In the genomic region with DNA sequence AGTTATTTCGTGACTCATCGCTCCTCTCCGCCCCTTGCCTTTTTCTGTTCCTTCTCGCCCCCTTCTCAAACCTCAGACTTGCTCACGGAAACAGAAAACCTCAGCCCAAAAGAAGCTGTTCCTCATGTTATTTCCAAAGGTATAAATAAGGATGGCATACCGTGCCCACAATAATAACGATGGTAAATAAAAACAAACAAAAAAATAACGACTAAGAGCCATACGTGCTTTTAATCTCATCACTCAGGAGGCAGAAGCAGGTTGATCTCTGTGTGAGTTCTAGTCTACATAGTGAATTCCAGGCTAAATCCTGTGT, we compare ENCODE assay signal across 9 mouse cellular contexts. TPM values are rescaled to one million over a fixed set of nuclear protein-coding genes. Genes with fewer than 3 reads are reported as not detected.
DNase-seq lines count a peak whose midpoint lies in the region; ATAC-seq lines count a peak whose summit lies in the region.
"Had no signal": no experiment of that assay in that cellular context is flagged by ENCODE, and none has a peak within 500 bp of the region (broad histone marks: within the 10 kb centered on the region; RNA-seq: fewer than 3 reads in every experiment).

No protein-coding gene starts in this region.

- H3K36me3 ChIP-seq in kidney, embryonic 14.5 days (ENCODE audit: control insufficient read depth, insufficient read depth, low read length) = no peaks in the 10 kb centered on the region
- no peaks in the 10 kb centered on the region for H3K36me3 ChIP-seq in hindbrain, embryonic 14.5 days (replicated peaks; ENCODE audit: control insufficient read depth, insufficient read depth)
- H3K36me3 ChIP-seq in midbrain, embryonic 15.5 days (replicated peaks) = no peaks in the 10 kb centered on the region

- DNase-seq in kidney, adult 8-10 months = no peak
- DNase-seq in hindbrain, embryonic 14.5 days (ENCODE audit: low spot score) = no peak
- DNase-seq in layer of hippocampus, postnatal 14 days (ENCODE audit: low spot score in 2 of 2) = no peak
- DNase-seq in cerebellum, postnatal 14 days = no peak
- DNase-seq in testis, postnatal 10 days (ENCODE audit: low spot score) = no peak

- no peaks in the 10 kb centered on the region for H3K9me3 ChIP-seq in kidney, embryonic 14.5 days (ENCODE audit: control insufficient read depth, low read length)
- H3K9me3 ChIP-seq in hindbrain, embryonic 14.5 days (ENCODE audit: control insufficient read depth, low read length) = no peaks in the 10 kb centered on the region
- H3K9me3 ChIP-seq in midbrain, embryonic 15.5 days = no peaks in the 10 kb centered on the region

- H3K9ac ChIP-seq in kidney, embryonic 14.5 days (ENCODE audit: low read depth, low read length) = peak overlapping the region; percentile 50
- H3K9ac ChIP-seq in hindbrain, embryonic 14.5 days = peak overlapping the region; percentile 63
- H3K9ac ChIP-seq in midbrain, embryonic 15.5 days = peak overlapping the region; percentile 59

- H3K27ac ChIP-seq in kidney, embryonic 14.5 days (ENCODE audit: low read depth, low read length) = no peak overlapping the region
- H3K27ac ChIP-seq in brown adipose tissue, adult 24 weeks (replicated peaks; ENCODE audit: low read depth, low read length) = no peak overlapping the region
- peak overlapping the region; percentile 79 for H3K27ac ChIP-seq in hindbrain, embryonic 14.5 days
- peak overlapping the region; percentile 88 for H3K27ac ChIP-seq in midbrain, embryonic 15.5 days

- peak overlapping the region; percentile 76 for H3K4me2 ChIP-seq in kidney, embryonic 14.5 days (replicated peaks; ENCODE audit: low read depth, low read length)
- peak overlapping the region; percentile 54 for H3K4me2 ChIP-seq in hindbrain, embryonic 14.5 days (replicated peaks)
- H3K4me2 ChIP-seq in midbrain, embryonic 15.5 days = peak overlapping the region; percentile 63

- no peaks in the 10 kb centered on the region for H3K4me1 ChIP-seq in kidney, embryonic 14.5 days (ENCODE audit: control insufficient read depth, insufficient read depth, low read length)
- peaks cover 12% of the 10 kb centered on the region for H3K4me1 ChIP-seq in brown adipose tissue, adult 24 weeks (ENCODE audit: control insufficient read depth, insufficient read depth, insufficient read length, low read length)
- H3K4me1 ChIP-seq in hindbrain, embryonic 14.5 days (replicated peaks; ENCODE audit: control insufficient read depth, insufficient read depth, low read length) = no peaks in the 10 kb centered on the region
- H3K4me1 ChIP-seq in midbrain, embryonic 15.5 days = 0 out of 2 replicates have a peak, but pooled peaks cover 3% of the 10 kb centered on the region

- WGBS in kidney, embryonic 14.5 days = 19% methylated on average over 9 of the region's 9 CpGs
- WGBS in hindbrain, embryonic 14.5 days = 15% methylated on average over 9 of the region's 9 CpGs
- WGBS in midbrain, embryonic 15.5 days = 16% methylated on average over 9 of the region's 9 CpGs

- peak overlapping the region; percentile 43 for H3K4me3 ChIP-seq in kidney, embryonic 14.5 days (ENCODE audit: low read length)
- H3K4me3 ChIP-seq in brown adipose tissue, adult 24 weeks (ENCODE audit: insufficient read depth, low read depth, low read length) = peak overlapping the region; percentile 48
- H3K4me3 ChIP-seq in hindbrain, embryonic 14.5 days (replicated peaks; ENCODE audit: low read length) = peak overlapping the region; percentile 45
- peak overlapping the region; percentile 53 for H3K4me3 ChIP-seq in midbrain, embryonic 15.5 days

- H3K27me3 ChIP-seq in kidney, embryonic 14.5 days (ENCODE audit: control insufficient read depth, insufficient read depth, low read length) = no peaks in the 10 kb centered on the region
- no peaks in the 10 kb centered on the region for H3K27me3 ChIP-seq in hindbrain, embryonic 14.5 days (ENCODE audit: control insufficient read depth, insufficient read depth, low read length)
- H3K27me3 ChIP-seq in midbrain, embryonic 15.5 days (replicated peaks) = no peaks in the 10 kb centered on the region
- H3K27me3 ChIP-seq: Patski had no signal

- no peak for ATAC-seq in kidney, embryonic 14.5 days (ENCODE audit: low FRiP score, low TSS enrichment)
- no peak for ATAC-seq in hindbrain, embryonic 14.5 days (ENCODE audit: low FRiP score)
- ATAC-seq in midbrain, embryonic 15.5 days (replicated peaks) = no peak

RNA-seq across cellular contexts. Expression of gene Pllp, which starts 8.5 kb away (rescaled TPM):
- 13.5 and 19.3 TPM in 2 replicates for polyA plus RNA-seq in kidney, embryonic 14.5 days (2014; fragmentation: Nextera tagmentation; extraction: Ambion mirVana)
- 1.6 and 1.9 TPM in 2 replicates for polyA plus RNA-seq in brown adipose tissue, adult 24 weeks (2012; ENCODE audit: insufficient read depth, insufficient read length, missing spikeins)
- polyA plus RNA-seq in hindbrain, embryonic 14.5 days (2014; fragmentation: Nextera tagmentation; extraction: Ambion mirVana) = 2.0 and 2.2 TPM in 2 replicates
- polyA plus RNA-seq in midbrain, embryonic 15.5 days (2015; fragmentation: Nextera tagmentation; extraction: Ambion mirVana) = 1.5 and 1.6 TPM in 2 replicates
- total RNA-seq in layer of hippocampus, postnatal 14 days (2021) = 10 to 100 TPM; 60.7 to 66.1 TPM

RNA-seq across cellular contexts. Expression of gene Arl2bp, which starts 38.2 kb away (rescaled TPM):
- 58.7 and 59.7 TPM in 2 replicates for polyA plus RNA-seq in kidney, embryonic 14.5 days (2014; fragmentation: Nextera tagmentation; extraction: Ambion mirVana)
- 36.3 and 47.8 TPM in 2 replicates for polyA plus RNA-seq in brown adipose tissue, adult 24 weeks (2012; ENCODE audit: insufficient read depth, insufficient read length, missing spikeins)
- polyA plus RNA-seq in hindbrain, embryonic 14.5 days (2014; fragmentation: Nextera tagmentation; extraction: Ambion mirVana) = 88.2 and 96.3 TPM in 2 replicates
- polyA plus RNA-seq in midbrain, embryonic 15.5 days (2015; fragmentation: Nextera tagmentation; extraction: Ambion mirVana) = 190 and 202 TPM in 2 replicates
- 100 to 1,000 TPM; 152 to 167 TPM for total RNA-seq in layer of hippocampus, postnatal 14 days (2021)

RNA-seq across cellular contexts. Expression of gene Ccl22, which starts 40.8 kb away (rescaled TPM):
- polyA plus RNA-seq in kidney, embryonic 14.5 days (2014; fragmentation: Nextera tagmentation; extraction: Ambion mirVana) = not detected in 2 replicates
- polyA plus RNA-seq in brown adipose tissue, adult 24 weeks (2012; ENCODE audit: insufficient read depth, insufficient read length, missing spikeins) = not detected in 2 replicates
- not detected in 2 replicates for polyA plus RNA-seq in hindbrain, embryonic 14.5 days (2014; fragmentation: Nextera tagmentation; extraction: Ambion mirVana)
- 0.14 TPM in 1 of 2 replicates, not detected in the other for polyA plus RNA-seq in midbrain, embryonic 15.5 days (2015; fragmentation: Nextera tagmentation; extraction: Ambion mirVana)
- under 1 TPM; 0.17 to 0.18 TPM for total RNA-seq in layer of hippocampus, postnatal 14 days (2021)
- polyA plus RNA-seq: Patski had no signal

Comparison
In these comparisons a context has a peak if more than half of its experiments do, and no peak if none do; other contexts are left out.
1. H3K27ac ChIP-seq: peak in hindbrain, embryonic 14.5 days (single experiment) and midbrain, embryonic 15.5 days (single experiment); none in kidney, embryonic 14.5 days (single experiment) and brown adipose tissue, adult 24 weeks (single experiment).
2. Peak in every context shown above with its lines, with median percentiles within 50 percentile points of each other: H3K4me2 ChIP-seq, H3K4me3 ChIP-seq and H3K9ac ChIP-seq.